Mouse (Mus musculus) left cerebral cortex, adult 8-10 months (tissue): Measurements from ENCODE around the gene Gtpbp4. TPM values are rescaled to one million over a fixed set of nuclear protein-coding genes. Genes with fewer than 3 reads are reported as not detected.
"Not testable (repeated sequence)": the region's sequence is repeated elsewhere in the genome, so short reads cannot be mapped to it uniquely, and the experiment has no call there.

Source experiments
- DNase-seq, 2 experiments: peaks; one replicate each; pipeline ENCODE4 v3.0.0; 2022; ENCODE audit warnings: low spot score in 2 of 2
- microRNA-seq, 2 experiments: library from miRNA; unstranded; fragments of <30 nt; microRNA quantifications; one replicate each; pipeline ENCODE4 v1.2.0; 2022
- total RNA-seq, 4 experiments: library from RNA; stranded (reverse); gene quantifications; 2 replicates each; pipeline ENCODE4 v1.2.4; 2022

Gene Gtpbp4
- total RNA-seq, 4 experiments from 2014 or later = 38.0 to 44.3 (median 41.4) TPM

GRCm38 (mm10) chr13:8972972-8973371, 22.9 kb downstream of the Gtpbp4 start:
- DNase-seq = no peak

- DNase-seq = no peak
Observed at GRCm38 (mm10) chr13:8972369-8972768, 23.5 kb downstream of the Gtpbp4 start.

GRCm38 (mm10) chr13:8967742-8968141, 28.1 kb downstream of the Gtpbp4 start:
- DNase-seq = no peak

GRCm38 (mm10) chr13:8965224-8965623, 30.7 kb downstream of the Gtpbp4 start:
- DNase-seq = no peak

GRCm38 (mm10) chr13:8962266-8962665, 33.6 kb downstream of the Gtpbp4 start:
- not testable (repeated sequence) for DNase-seq

GRCm38 (mm10) chr13:8961128-8961888, 34.6 kb downstream of the Gtpbp4 start:
- not testable (repeated sequence) for DNase-seq

GRCm38 (mm10) chr13:8959554-8959953, 36.3 kb downstream of the Gtpbp4 start:
- DNase-seq = not testable (repeated sequence)

GRCm38 (mm10) chr13:8959058-8959457, 36.8 kb downstream of the Gtpbp4 start:
- DNase-seq = not testable (repeated sequence)

GRCm38 (mm10) chr13:8956873-8957272, 39.0 kb downstream of the Gtpbp4 start:
- DNase-seq = not testable (repeated sequence)

- not testable (repeated sequence) for DNase-seq
Observed at GRCm38 (mm10) chr13:8955127-8955526, 40.8 kb downstream of the Gtpbp4 start.

GRCm38 (mm10) chr13:8952563-8952962, 43.3 kb downstream of the Gtpbp4 start, which contains the start of gene Idi2:
TSS of gene Idi2 (plus strand) at chr13:8952863.
- DNase-seq = not testable (repeated sequence)

GRCm38 (mm10) chr13:8948131-8948530, 47.8 kb downstream of the Gtpbp4 start, which contains the start of gene Gm9745:
TSS of gene Gm9745 (minus strand) at chr13:8948231.
- not testable (repeated sequence) for DNase-seq

GRCm38 (mm10) chr13:8943828-8944227, 52.1 kb downstream of the Gtpbp4 start:
- DNase-seq = not testable (repeated sequence)

- not testable (repeated sequence) for DNase-seq
Observed at GRCm38 (mm10) chr13:8941701-8942100, 54.2 kb downstream of the Gtpbp4 start.

GRCm38 (mm10) chr13:8941110-8941509, 54.8 kb downstream of the Gtpbp4 start:
- not testable (repeated sequence) for DNase-seq

- not testable (repeated sequence) for DNase-seq
Observed at GRCm38 (mm10) chr13:8937611-8938140, 58.2 kb downstream of the Gtpbp4 start.

GRCm38 (mm10) chr13:8933499-8933898, 62.4 kb downstream of the Gtpbp4 start:
- DNase-seq = no peak

Small RNA genes lying within 50 kb of the gene (microRNA-seq; reads per million reads assigned to microRNA genes)
- gene Gm22750 = 0 reads per million in 2 experiments

Other genes starting within 250 kb of the Gtpbp4 start
- gene Wdr37, start 124.2 kb downstream of the Gtpbp4 start, total RNA-seq = 100 to 1,000 TPM in 3 of 4 experiments, 10 to 100 TPM in 1; 98.1 to 116 (median 109) TPM
- 10 to 100 TPM; 34.4 to 41.1 (median 37.2) TPM for gene Idi1, start 110.6 kb downstream of the Gtpbp4 start, total RNA-seq
- gene Gm9745, start 47.9 kb downstream of the Gtpbp4 start, total RNA-seq = under 1 TPM in 1 of 4 experiments, not detected in 3; 0.59 TPM
- gene Idi2, start 43.2 kb downstream of the Gtpbp4 start, total RNA-seq = not detected
- gene Larp4b, start 97.8 kb upstream of the Gtpbp4 start, total RNA-seq = 10 to 100 TPM; 69.5 to 73.6 (median 71.9) TPM